Mouse (Mus musculus): Measurements from ENCODE around the gene Dio3.

Gene Dio3

GRCm38 (mm10) chr12:110278853-110279252 lies at the start of gene Dio3:
Dio3 (plus strand) TSS chr12:110279068.
- in situ Hi-C loops (cut with MboI, MseI), result no loop called here

- in situ Hi-C loops (cut with MboI, MseI), result no loop called here
Measured at GRCm38 (mm10) chr12:110230296-110230695, 48.6 kb upstream of the Dio3 start.

- in situ Hi-C loops (cut with MboI, MseI), result no loop called here
Measured at GRCm38 (mm10) chr12:110230767-110231166, 48.1 kb upstream of the Dio3 start.

GRCm38 (mm10) chr12:110231709-110232600 lies 46.9 kb upstream of the Dio3 start:
- in situ Hi-C loops (cut with MboI, MseI), result no loop called here

GRCm38 (mm10) chr12:110235908-110236307 lies 43.0 kb upstream of the Dio3 start:
- in situ Hi-C loops (cut with MboI, MseI), result no loop called here

- in situ Hi-C loops (cut with MboI, MseI), result no loop called here
Measured at GRCm38 (mm10) chr12:110237046-110237445, 41.8 kb upstream of the Dio3 start.

- in situ Hi-C loops (cut with MboI, MseI), result no loop called here
Measured at GRCm38 (mm10) chr12:110239358-110239757, 39.5 kb upstream of the Dio3 start.

- in situ Hi-C loops (cut with MboI, MseI), result no loop called here
Measured at GRCm38 (mm10) chr12:110244581-110244980, 34.3 kb upstream of the Dio3 start.

- in situ Hi-C loops (cut with MboI, MseI), result no loop called here
Measured at GRCm38 (mm10) chr12:110245461-110245860, 33.4 kb upstream of the Dio3 start.

GRCm38 (mm10) chr12:110252163-110252575 lies 26.7 kb upstream of the Dio3 start:
- in situ Hi-C loops (cut with MboI, MseI), result no loop called here

- in situ Hi-C loops (cut with MboI, MseI), result no loop called here
Measured at GRCm38 (mm10) chr12:110255731-110256130, 23.1 kb upstream of the Dio3 start.

- in situ Hi-C loops (cut with MboI, MseI), result no loop called here
Measured at GRCm38 (mm10) chr12:110256478-110257220, 22.2 kb upstream of the Dio3 start.

- in situ Hi-C loops (cut with MboI, MseI), result no loop called here
Measured at GRCm38 (mm10) chr12:110268226-110268625, 10.6 kb upstream of the Dio3 start.

GRCm38 (mm10) chr12:110269686-110270085 lies 9.2 kb upstream of the Dio3 start:
- in situ Hi-C loops (cut with MboI, MseI), result no loop called here

GRCm38 (mm10) chr12:110276034-110276433 lies 2.8 kb upstream of the Dio3 start:
- in situ Hi-C loops (cut with MboI, MseI), result no loop called here

- in situ Hi-C loops (cut with MboI, MseI), result no loop called here
Measured at GRCm38 (mm10) chr12:110277259-110277964, 1.5 kb upstream of the Dio3 start.

GRCm38 (mm10) chr12:110277965-110278307 lies 932 bp upstream of the Dio3 start:
- in situ Hi-C loops (cut with MboI, MseI), result no loop called here

GRCm38 (mm10) chr12:110280373-110280772 lies 1.5 kb downstream of the Dio3 start:
- in situ Hi-C loops (cut with MboI, MseI), result no loop called here

- in situ Hi-C loops (cut with MboI, MseI), result no loop called here
Measured at GRCm38 (mm10) chr12:110283792-110284191, 4.9 kb downstream of the Dio3 start.

- in situ Hi-C loops (cut with MboI, MseI), result no loop called here
Measured at GRCm38 (mm10) chr12:110292816-110293215, 13.9 kb downstream of the Dio3 start.

GRCm38 (mm10) chr12:110294891-110295290 lies 16.0 kb downstream of the Dio3 start:
- in situ Hi-C loops (cut with MboI, MseI), result no loop called here

- in situ Hi-C loops (cut with MboI, MseI), result no loop called here
Measured at GRCm38 (mm10) chr12:110298653-110299052, 19.8 kb downstream of the Dio3 start.
